Mouse (Mus musculus): ENCODE results near the gene Neil3. TPM values are rescaled to one million over a fixed set of nuclear protein-coding genes. Genes with fewer than 3 reads are reported as not detected.

Neil3 gene
- total RNA-seq (2023): 0.26 to 2.7 TPM (median 0.58 TPM) in 4 replicates

GRCm38 (mm10) chr8:53638495-53639171, at the start of gene Neil3:
Neil3 (minus strand) TSS chr8:53639065.

Other genes with a start within 250 kb of the Neil3 start
- gene Aga, start 127.3 kb downstream of the Neil3 start, total RNA-seq (2023): 7.9 to 8.8 TPM (median 8.3 TPM) in 4 replicates